Mouse (Mus musculus) hindbrain, embryonic 16.5 days (tissue): ENCODE results near the gene Fastkd5. TPM values are rescaled to one million over a fixed set of nuclear protein-coding genes. Genes with fewer than 3 reads are reported as not detected.

ENCODE experiments used
- ATAC-seq: fragments of 200-750 bp; cut with Nextera tagmentation; 2 replicates; pipeline ENCODE4 v1.8.0; 2017; ENCODE audit warnings: moderate TSS enrichment, moderate library complexity
- H3K27ac ChIP-seq: fragments of 300-500 bp; sonication (generic); 2 replicates; pipeline ENCODE4 v1.5.1; 2014; ENCODE audit warnings: low read depth, mild to moderate bottlenecking, control low read depth, low read length, moderate library complexity
- H3K27me3 ChIP-seq: fragments of 300-500 bp; sonication (generic); replicated peaks from 2 replicates; pipeline ENCODE4 v1.6.1; 2014; ENCODE audit warnings: low read length; ENCODE audit not compliant: control insufficient read depth, insufficient read depth
- H3K36me3 ChIP-seq: fragments of 300-500 bp; sonication (generic); 2 replicates; pipeline ENCODE4 v1.6.1; 2014; ENCODE audit warnings: mild to moderate bottlenecking, low read length, moderate library complexity, mixed read lengths; ENCODE audit not compliant: control insufficient read depth, insufficient read depth
- H3K4me1 ChIP-seq: fragments of 300-500 bp; sonication (generic); 2 replicates; pipeline ENCODE4 v1.6.1; 2014; ENCODE audit warnings: low read depth, low read length; ENCODE audit not compliant: control insufficient read depth, insufficient read depth
- H3K4me2 ChIP-seq: fragments of 300-500 bp; sonication (generic); 2 replicates; pipeline ENCODE4 v1.6.1; 2014; ENCODE audit warnings: mild to moderate bottlenecking, low read length, control low read depth, moderate library complexity
- H3K4me3 ChIP-seq: fragments of 300-500 bp; sonication (generic); 2 replicates; pipeline ENCODE4 v1.5.1; 2014; ENCODE audit warnings: mild to moderate bottlenecking, low read length, control low read depth, moderate library complexity
- H3K9ac ChIP-seq: fragments of 300-500 bp; sonication (generic); 2 replicates; pipeline ENCODE4 v1.6.1; 2014; ENCODE audit warnings: low read depth, mild to moderate bottlenecking, control low read depth, low read length, moderate library complexity
- H3K9me3 ChIP-seq: fragments of 300-500 bp; sonication (generic); 2 replicates; pipeline ENCODE4 v1.6.1; 2014; ENCODE audit warnings: mild to moderate bottlenecking, low read length, moderate library complexity; ENCODE audit not compliant: control insufficient read depth
- WGBS: fragments of 180-500 bp; shearing (Covaris S2); extraction: QIAGEN DNeasy Blood & Tissue Kit; methylation state at CpG from one replicate; pipeline ENCODE4 v1.1.7; 2014; 5-methylcytosine and 5-hydroxymethylcytosine counted together
- polyA plus RNA-seq: library from polyadenylated mRNA; unstranded; fragments of >200 nt; fragmentation: Nextera tagmentation; extraction: Ambion mirVana; gene quantifications from 2 replicates; pipeline ENCODE4 v1.2.1, GENCODE M21; 2015

Fastkd5 gene
- polyA plus RNA-seq, 1 experiment from 2014 or later = 9.7 TPM

GRCm38 (mm10) chr2:130618972-130619371, 10.9 kb downstream of the Fastkd5 start:
- Histone ChIP-seq H3K27me3 (no peaks in the 10 kb centered on the region), H3K36me3 (peaks cover 25% of the 10 kb centered on the region), H3K4me2 (no peak overlapping the region), H3K4me1 (no peaks in the 10 kb centered on the region), H3K9ac (no peak overlapping the region), H3K27ac (no peak overlapping the region), H3K4me3 (no peak overlapping the region), H3K9me3 (no peaks in the 10 kb centered on the region)
- no peak for ATAC-seq
- WGBS = 89% methylated on average over 7 of the region's 7 CpGs

DNA sequence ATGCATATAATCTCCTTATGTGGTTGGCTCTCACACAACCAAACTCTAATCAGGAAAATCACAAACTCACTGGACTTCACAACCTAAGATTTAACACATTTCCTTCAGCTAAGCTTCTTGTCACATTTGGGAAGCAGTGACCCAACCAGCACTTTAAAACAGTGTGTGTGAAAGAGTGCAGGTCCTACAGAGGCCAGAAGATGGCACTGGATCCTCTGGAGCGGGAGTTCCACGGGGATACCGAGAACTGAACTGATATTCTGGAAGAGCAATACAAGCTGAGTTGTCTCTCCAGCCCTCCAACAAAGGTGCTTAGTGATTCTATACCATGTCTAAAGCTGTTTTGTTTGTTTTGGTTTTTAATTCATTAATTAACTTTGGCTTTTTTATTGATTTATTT, 16.7 kb downstream of the Fastkd5 start:
- ATAC-seq = no peak
- Histone ChIP-seq H3K27ac (no peak overlapping the region), H3K4me3 (no peak overlapping the region), H3K4me2 (no peak overlapping the region), H3K36me3 (peaks cover 23% of the 10 kb centered on the region), H3K9ac (no peak overlapping the region), H3K4me1 (no peaks in the 10 kb centered on the region), H3K27me3 (no peaks in the 10 kb centered on the region), H3K9me3 (no peaks in the 10 kb centered on the region)
- 52% methylated on average over 3 of the region's 3 CpGs for WGBS

DNA sequence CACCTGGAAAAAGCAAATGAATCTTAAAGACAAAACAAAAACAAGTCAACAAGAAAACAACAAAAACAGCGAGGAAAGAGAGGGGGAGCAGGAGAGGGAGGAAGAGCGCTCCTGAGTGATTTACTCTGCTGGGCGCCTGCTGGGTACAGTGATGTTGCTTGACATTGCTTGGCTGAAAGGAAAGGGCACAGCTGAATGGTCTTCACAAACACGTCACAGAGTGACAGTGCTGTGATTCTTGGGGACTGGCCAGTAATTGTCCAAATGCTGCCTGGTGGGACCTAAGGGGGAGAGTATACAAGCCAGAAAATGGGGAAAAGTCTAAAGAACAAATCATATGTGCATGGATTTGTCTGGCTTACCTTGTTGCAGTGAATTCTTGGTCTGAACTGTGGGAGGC, 27.6 kb downstream of the Fastkd5 start:
- Histone ChIP-seq H3K36me3 (peaks cover 19% of the 10 kb centered on the region), H3K27ac (no peak overlapping the region), H3K4me2 (no peak overlapping the region), H3K9me3 (no peaks in the 10 kb centered on the region), H3K9ac (no peak overlapping the region), H3K4me3 (no peak overlapping the region), H3K27me3 (no peaks in the 10 kb centered on the region), H3K4me1 (no peaks in the 10 kb centered on the region)
- ATAC-seq = no peak
- 85% methylated on average over 4 of the region's 4 CpGs for WGBS

DNA sequence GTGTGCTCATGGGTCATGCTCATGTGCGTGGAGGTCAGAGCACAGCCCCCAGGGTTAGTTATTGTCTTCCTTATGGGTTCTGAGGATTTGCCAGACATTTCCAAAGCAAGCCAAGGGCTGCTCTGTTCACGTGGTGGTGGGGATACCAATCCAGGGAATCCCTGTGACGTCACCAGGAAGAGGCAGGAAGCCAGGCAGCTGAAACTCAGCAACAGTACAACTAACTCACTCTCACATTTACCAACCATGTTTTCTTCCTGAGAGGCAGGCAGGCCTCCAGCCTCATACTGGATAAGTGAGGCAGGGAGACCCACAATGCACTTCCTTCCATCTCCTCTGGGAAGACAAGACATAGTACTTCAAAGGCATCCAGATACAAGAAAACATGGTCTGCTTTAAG, 31.4 kb downstream of the Fastkd5 start:
- WGBS = 68% methylated on average over 3 of the region's 3 CpGs
- H3K27me3 ChIP-seq = no peaks in the 10 kb centered on the region
- peaks cover 30% of the 10 kb centered on the region for H3K36me3 ChIP-seq

GRCm38 (mm10) chr2:130597601-130598010, 32.2 kb downstream of the Fastkd5 start:
- H3K27ac ChIP-seq = no peak overlapping the region
- H3K36me3 ChIP-seq = peaks cover 22% of the 10 kb centered on the region
- H3K4me3 ChIP-seq = no peak overlapping the region
- H3K9ac ChIP-seq = no peak overlapping the region
- no peak overlapping the region for H3K4me2 ChIP-seq
- H3K4me1 ChIP-seq = no peaks in the 10 kb centered on the region
- ATAC-seq = peak; percentile 71
- WGBS = 5% methylated on average over 1 of the region's 1 CpGs
- no peaks in the 10 kb centered on the region for H3K9me3 ChIP-seq
- no peaks in the 10 kb centered on the region for H3K27me3 ChIP-seq

More for the DNA sequence above, 31.4 kb downstream of the Fastkd5 start:
- no peak for ATAC-seq
- H3K4me2 ChIP-seq = no peak overlapping the region
- H3K27ac ChIP-seq = no peak overlapping the region
- H3K4me1 ChIP-seq = no peaks in the 10 kb centered on the region
- no peaks in the 10 kb centered on the region for H3K9me3 ChIP-seq
- no peak overlapping the region for H3K9ac ChIP-seq
- H3K4me3 ChIP-seq = no peak overlapping the region

DNA sequence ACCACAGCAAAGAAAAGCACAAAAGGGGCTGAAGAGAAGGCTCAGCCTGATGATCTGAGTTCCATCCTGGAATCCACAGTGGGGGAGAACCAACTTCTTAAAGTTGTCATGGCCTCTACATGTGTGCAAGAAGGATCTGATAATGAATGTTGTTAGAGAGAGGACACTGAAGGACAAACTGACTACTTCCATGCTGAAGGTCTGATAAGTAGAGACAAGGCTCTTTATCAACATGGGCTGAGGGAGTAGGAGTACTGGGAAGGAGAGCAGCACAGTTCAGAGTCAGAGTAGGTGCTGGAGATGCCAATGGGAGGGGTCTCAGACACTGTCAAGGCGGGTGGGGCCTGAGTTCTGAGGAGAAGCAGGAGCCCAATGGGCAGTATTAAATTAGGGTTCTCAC, 34.2 kb downstream of the Fastkd5 start:
- H3K27ac ChIP-seq = no peak overlapping the region

DNA sequence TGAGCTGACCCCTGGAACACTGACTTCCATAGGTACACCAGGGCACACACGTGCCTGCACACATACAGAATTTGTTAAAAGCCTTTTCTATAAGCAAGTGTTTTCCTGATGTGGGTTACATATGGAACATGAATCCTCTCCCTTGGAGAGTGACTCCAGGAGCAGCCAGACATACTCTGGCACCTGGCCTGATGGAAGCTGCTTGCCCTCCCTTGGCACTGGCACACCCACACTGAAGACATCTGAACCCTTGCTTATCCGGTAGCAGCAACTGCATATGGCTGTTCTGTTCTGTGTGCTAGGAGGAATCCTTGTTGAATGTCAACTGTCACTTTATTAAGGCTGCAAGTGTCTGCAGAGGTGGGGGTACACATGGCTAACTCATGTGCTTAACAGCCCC, 38.8 kb downstream of the Fastkd5 start:
- ATAC-seq = no peak
- Histone ChIP-seq H3K36me3 (peaks cover 18% of the 10 kb centered on the region), H3K4me2 (no peak overlapping the region), H3K9ac (no peak overlapping the region), H3K27me3 (no peaks in the 10 kb centered on the region), H3K4me1 (no peaks in the 10 kb centered on the region), H3K4me3 (no peak overlapping the region), H3K27ac (no peak overlapping the region), H3K9me3 (no peaks in the 10 kb centered on the region)
- 96% methylated on average over 2 of the region's 2 CpGs for WGBS

More for the DNA sequence above, 34.2 kb downstream of the Fastkd5 start:
- H3K27me3 ChIP-seq = no peaks in the 10 kb centered on the region
- no peaks in the 10 kb centered on the region for H3K9me3 ChIP-seq
- H3K9ac ChIP-seq = no peak overlapping the region
- no peak overlapping the region for H3K4me3 ChIP-seq
- no peak for ATAC-seq
- H3K36me3 ChIP-seq = peaks cover 23% of the 10 kb centered on the region
- no peaks in the 10 kb centered on the region for H3K4me1 ChIP-seq
- WGBS = 91% methylated on average over 1 of the region's 1 CpGs
- H3K4me2 ChIP-seq = no peak overlapping the region

GRCm38 (mm10) chr2:130589761-130590160, 40.1 kb downstream of the Fastkd5 start:
- H3K27ac ChIP-seq = no peak overlapping the region
- no peak overlapping the region for H3K4me3 ChIP-seq
- no peak for ATAC-seq

DNA sequence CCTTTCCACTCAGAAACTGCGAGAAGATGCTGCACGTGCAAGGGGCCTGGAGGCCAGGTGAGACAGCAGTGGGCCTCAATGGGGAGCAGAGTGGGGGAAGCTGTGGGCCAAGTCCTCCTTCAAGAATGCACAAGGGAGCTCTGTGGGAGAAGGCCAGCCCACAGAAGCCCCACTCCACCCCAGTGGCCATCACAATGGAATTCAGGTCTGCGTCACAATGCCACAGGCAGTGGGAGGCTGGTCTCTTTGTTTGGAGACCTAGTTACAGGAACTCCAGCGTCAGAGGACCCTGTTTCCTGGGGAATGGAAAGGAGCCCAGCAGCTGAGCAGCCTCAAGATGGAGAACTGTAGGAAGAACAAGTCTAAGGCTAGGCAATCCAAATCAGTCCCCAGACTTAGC, 40.7 kb downstream of the Fastkd5 start:
- H3K4me2 ChIP-seq = no peak overlapping the region
- no peak overlapping the region for H3K4me3 ChIP-seq
- no peak overlapping the region for H3K27ac ChIP-seq
- no peak for ATAC-seq
- no peaks in the 10 kb centered on the region for H3K9me3 ChIP-seq
- H3K36me3 ChIP-seq = peaks cover 11% of the 10 kb centered on the region
- WGBS = 50% methylated on average over 4 of the region's 4 CpGs
- H3K4me1 ChIP-seq = no peaks in the 10 kb centered on the region
- H3K27me3 ChIP-seq = no peaks in the 10 kb centered on the region
- no peak overlapping the region for H3K9ac ChIP-seq

More at GRCm38 (mm10) chr2:130589761-130590160, 40.1 kb downstream of the Fastkd5 start:
- Histone ChIP-seq H3K27me3 (no peaks in the 10 kb centered on the region), H3K9me3 (no peaks in the 10 kb centered on the region), H3K36me3 (peaks cover 13% of the 10 kb centered on the region), H3K9ac (no peak overlapping the region), H3K4me1 (no peaks in the 10 kb centered on the region), H3K4me2 (no peak overlapping the region)
- WGBS = 89% methylated on average over 2 of the region's 2 CpGs

- H3K36me3 ChIP-seq = peaks cover 11% of the 10 kb centered on the region
- no peaks in the 10 kb centered on the region for H3K27me3 ChIP-seq
- H3K9me3 ChIP-seq = no peaks in the 10 kb centered on the region
- no peak overlapping the region for H3K4me2 ChIP-seq
- H3K4me3 ChIP-seq = no peak overlapping the region
- ATAC-seq = no peak
- H3K27ac ChIP-seq = no peak overlapping the region
- H3K4me1 ChIP-seq = no peaks in the 10 kb centered on the region
- 83% methylated on average over 2 of the region's 2 CpGs for WGBS
- no peak overlapping the region for H3K9ac ChIP-seq
Observed at GRCm38 (mm10) chr2:130588373-130588772, 41.5 kb downstream of the Fastkd5 start.
